Mouse (Mus musculus) spleen, adult 18-20 months (tissue): ENCODE results near the gene BC049730.
"Not testable (repeated sequence)": the region's sequence is repeated elsewhere in the genome, so short reads cannot be mapped to it uniquely, and the experiment has no call there.

ENCODE experiments used
- DNase-seq, 2 experiments: peaks; one replicate each; pipeline ENCODE4 v3.0.0; 2022; ENCODE audit warnings: mixed read lengths in 2 of 2

The BC049730 gene

GRCm38 (mm10) chr7:24708832-24709292 lies at the start of gene BC049730:
TSS of gene BC049730 (plus strand) at chr7:24709242.
- DNase-seq = no peak

GRCm38 (mm10) chr7:24659737-24660357 lies 49.2 kb upstream of the BC049730 start:
- no peak for DNase-seq

- peak in 1 of 2 experiments; percentile 17 for DNase-seq
Observed at GRCm38 (mm10) chr7:24661118-24661904, 47.7 kb upstream of the BC049730 start.

- peak; percentile 27 to 68 for DNase-seq
Observed at GRCm38 (mm10) chr7:24662575-24662974, 46.5 kb upstream of the BC049730 start.

GRCm38 (mm10) chr7:24664301-24664700 lies 44.7 kb upstream of the BC049730 start:
- DNase-seq = no peak

GRCm38 (mm10) chr7:24664959-24665358 lies 44.1 kb upstream of the BC049730 start:
- DNase-seq = no peak

- DNase-seq = no peak
Observed at GRCm38 (mm10) chr7:24671944-24672439, 37.0 kb upstream of the BC049730 start.

GRCm38 (mm10) chr7:24676575-24676974 lies 32.5 kb upstream of the BC049730 start, which contains the start of gene Tex101:
TSS of gene Tex101 (minus strand) at chr7:24676675.
- DNase-seq = no peak

GRCm38 (mm10) chr7:24684121-24684520 lies 24.9 kb upstream of the BC049730 start:
- peak in 1 of 2 experiments; percentile 11 for DNase-seq

GRCm38 (mm10) chr7:24687519-24687918 lies 21.5 kb upstream of the BC049730 start:
- not testable (repeated sequence) for DNase-seq

- DNase-seq = not testable (repeated sequence)
Observed at GRCm38 (mm10) chr7:24692693-24693092, 16.3 kb upstream of the BC049730 start.

GRCm38 (mm10) chr7:24697891-24698290 lies 11.2 kb upstream of the BC049730 start:
- not testable (repeated sequence) for DNase-seq

GRCm38 (mm10) chr7:24702841-24703240 lies 6.2 kb upstream of the BC049730 start:
- not testable (repeated sequence) for DNase-seq

- DNase-seq = no peak
Observed at GRCm38 (mm10) chr7:24715039-24715438, 6.0 kb downstream of the BC049730 start.

- DNase-seq = not testable (repeated sequence)
Observed at GRCm38 (mm10) chr7:24726808-24727207, 17.8 kb downstream of the BC049730 start, which contains the start of gene Gm4763. TSS of gene Gm4763 (minus strand) at chr7:24726908.

- DNase-seq = peak in 1 of 2 experiments; percentile 12
Observed at GRCm38 (mm10) chr7:24735970-24736670, 27.1 kb downstream of the BC049730 start.

GRCm38 (mm10) chr7:24750695-24751094 lies 41.7 kb downstream of the BC049730 start:
- no peak for DNase-seq

- no peak for DNase-seq
Observed at GRCm38 (mm10) chr7:24751610-24752009, 42.6 kb downstream of the BC049730 start.

- DNase-seq = no peak
Observed at GRCm38 (mm10) chr7:24753476-24753875, 44.4 kb downstream of the BC049730 start.

GRCm38 (mm10) chr7:24758520-24758919 lies 49.5 kb downstream of the BC049730 start:
- DNase-seq = no peak

- no peak for DNase-seq
Observed at GRCm38 (mm10) chr7:24760211-24760610, 51.2 kb downstream of the BC049730 start, which contains the start of gene Cd177. TSS of gene Cd177 (minus strand) at chr7:24760311.

GRCm38 (mm10) chr7:24761161-24761560 lies 52.1 kb downstream of the BC049730 start:
- no peak for DNase-seq

- no peak for DNase-seq
Observed at GRCm38 (mm10) chr7:24762574-24762973, 53.5 kb downstream of the BC049730 start.
